Mouse (Mus musculus): ENCODE data around the gene Vwce. TPM values are rescaled to one million over a fixed set of nuclear protein-coding genes. Genes with fewer than 3 reads are reported as not detected.
A peak's percentile ranks its signal among the peaks of the same experiment; 100 is the strongest.

The Vwce gene
- polyA plus RNA-seq, 1 experiment from 2014 or later, result 0.27 TPM

DNA sequence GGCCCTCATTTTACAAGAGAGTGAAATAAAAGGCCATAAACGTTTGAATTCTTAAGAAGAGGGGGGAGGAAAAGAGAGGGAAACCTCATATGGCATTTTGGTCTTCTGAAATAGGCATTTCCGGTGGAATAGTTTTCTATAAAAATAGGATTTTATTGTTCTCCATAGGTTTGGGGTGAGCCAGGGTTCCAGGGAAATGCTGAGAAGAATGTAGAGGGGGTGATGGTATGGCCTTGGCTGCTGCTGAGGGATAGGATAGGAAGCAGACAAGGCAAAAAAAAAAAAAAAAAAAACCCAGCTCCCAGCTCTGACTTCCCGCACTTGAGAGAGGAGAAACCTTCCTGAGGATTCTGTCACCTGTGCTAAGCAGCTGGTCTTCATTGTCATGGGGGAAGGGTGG, 22.0 kb downstream of the Vwce start:
- no peak overlapping the region for H3K9ac ChIP-seq
- ATAC-seq, result no peak
- H3K9me3 ChIP-seq (replicated peaks), result no peaks in the 10 kb centered on the region
- no peak overlapping the region for H3K4me3 ChIP-seq
- no peak overlapping the region for H3K4me2 ChIP-seq
- no peaks in the 10 kb centered on the region for H3K36me3 ChIP-seq (ENCODE audit: poor library complexity, severe bottlenecking)
- no peak overlapping the region for H3K27ac ChIP-seq
- WGBS, result 65% methylated on average over 3 of the region's 3 CpGs
- H3K27me3 ChIP-seq, result no peaks in the 10 kb centered on the region
- H3K4me1 ChIP-seq, result no peaks in the 10 kb centered on the region

DNA sequence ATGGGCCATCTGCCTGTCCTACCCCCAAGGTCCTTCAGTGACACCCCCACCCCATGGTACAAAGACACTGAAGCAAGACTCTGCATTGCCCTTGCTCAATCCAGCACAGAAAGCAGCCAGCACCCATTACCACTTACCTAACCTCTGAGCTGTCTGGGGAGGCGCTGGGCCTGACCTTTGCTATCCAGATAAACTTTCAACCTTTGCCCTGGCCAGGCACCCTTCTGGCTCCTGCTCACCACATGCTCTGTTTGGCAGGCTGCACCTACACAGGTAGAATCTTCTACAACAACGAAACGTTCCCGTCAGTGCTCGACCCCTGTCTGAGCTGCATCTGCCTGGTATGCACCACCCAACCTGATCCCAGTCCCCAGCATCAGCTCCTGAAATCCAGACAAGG, 23.7 kb downstream of the Vwce start:
- Histone ChIP-seq H3K27ac (no peak overlapping the region), H3K4me2 (no peak overlapping the region), H3K4me3 (no peak overlapping the region), H3K27me3 (no peaks in the 10 kb centered on the region), H3K36me3 (ENCODE audit: poor library complexity, severe bottlenecking) (no peaks in the 10 kb centered on the region), H3K9ac (no peak overlapping the region), H3K9me3 (replicated peaks) (no peaks in the 10 kb centered on the region), H3K4me1 (no peaks in the 10 kb centered on the region)
- no peak for ATAC-seq
- 87% methylated on average over 5 of the region's 5 CpGs for WGBS

- Histone ChIP-seq H3K4me1 (no peaks in the 10 kb centered on the region), H3K9me3 (replicated peaks) (no peaks in the 10 kb centered on the region), H3K36me3 (ENCODE audit: poor library complexity, severe bottlenecking) (no peaks in the 10 kb centered on the region), H3K9ac (no peak overlapping the region), H3K27me3 (no peaks in the 10 kb centered on the region), H3K4me2 (no peak overlapping the region), H3K4me3 (no peak overlapping the region), H3K27ac (no peak overlapping the region)
- no peak for ATAC-seq
- 83% methylated on average over 2 of the region's 2 CpGs for WGBS
Observed at GRCm38 (mm10) chr19:10658406-10658805, 24.4 kb downstream of the Vwce start.

- no peak for ATAC-seq
- no peak overlapping the region for H3K27ac ChIP-seq
- 82% methylated on average over 5 of the region's 5 CpGs for WGBS
Observed at GRCm38 (mm10) chr19:10661373-10661772, 27.4 kb downstream of the Vwce start.

DNA sequence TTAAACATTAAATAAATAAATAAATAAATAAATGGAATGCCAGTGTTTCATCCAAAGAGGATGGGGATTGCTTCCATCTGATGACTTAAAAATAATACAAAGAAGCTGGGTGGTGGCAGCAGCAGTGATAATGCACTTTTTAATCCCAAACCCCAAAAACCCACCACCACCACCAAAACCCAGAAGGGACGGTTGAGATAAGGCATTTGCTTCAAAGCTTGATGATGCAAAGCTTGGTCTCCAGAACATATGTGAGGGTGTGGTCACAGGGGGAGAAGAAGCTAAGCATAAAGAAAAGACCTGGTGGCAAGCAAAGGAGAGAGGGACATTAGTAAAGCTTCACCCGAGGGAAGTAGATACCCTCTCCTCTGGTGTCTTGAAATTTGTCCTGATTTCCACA, 27.9 kb downstream of the Vwce start:
- 92% methylated on average over 2 of the region's 2 CpGs for WGBS
- H3K9ac ChIP-seq, result no peak overlapping the region
- ATAC-seq, result no peak

More at GRCm38 (mm10) chr19:10661373-10661772, 27.4 kb downstream of the Vwce start:
- Histone ChIP-seq H3K4me2 (no peak overlapping the region), H3K9me3 (replicated peaks) (no peaks in the 10 kb centered on the region), H3K4me1 (no peaks in the 10 kb centered on the region), H3K4me3 (no peak overlapping the region), H3K9ac (no peak overlapping the region), H3K27me3 (no peaks in the 10 kb centered on the region), H3K36me3 (ENCODE audit: poor library complexity, severe bottlenecking) (no peaks in the 10 kb centered on the region)

GRCm38 (mm10) chr19:10662665-10663064, 28.7 kb downstream of the Vwce start:
- no peak overlapping the region for H3K4me3 ChIP-seq
- WGBS, result 77% methylated on average over 3 of the region's 3 CpGs
- H3K36me3 ChIP-seq (ENCODE audit: poor library complexity, severe bottlenecking), result no peaks in the 10 kb centered on the region
- no peak overlapping the region for H3K27ac ChIP-seq
- H3K9ac ChIP-seq, result no peak overlapping the region
- ATAC-seq, result no peak
- no peaks in the 10 kb centered on the region for H3K27me3 ChIP-seq
- no peaks in the 10 kb centered on the region for H3K9me3 ChIP-seq (replicated peaks)
- no peaks in the 10 kb centered on the region for H3K4me1 ChIP-seq
- H3K4me2 ChIP-seq, result no peak overlapping the region

More for the DNA sequence above, 27.9 kb downstream of the Vwce start:
- H3K27me3 ChIP-seq, result no peaks in the 10 kb centered on the region
- H3K4me3 ChIP-seq, result no peak overlapping the region
- H3K27ac ChIP-seq, result no peak overlapping the region
- H3K9me3 ChIP-seq (replicated peaks), result no peaks in the 10 kb centered on the region
- no peaks in the 10 kb centered on the region for H3K4me1 ChIP-seq
- H3K36me3 ChIP-seq (ENCODE audit: poor library complexity, severe bottlenecking), result no peaks in the 10 kb centered on the region
- no peak overlapping the region for H3K4me2 ChIP-seq

GRCm38 (mm10) chr19:10665093-10665492, 31.1 kb downstream of the Vwce start:
- Histone ChIP-seq H3K4me3 (no peak overlapping the region), H3K27ac (no peak overlapping the region), H3K9ac (no peak overlapping the region), H3K9me3 (replicated peaks) (no peaks in the 10 kb centered on the region), H3K36me3 (ENCODE audit: poor library complexity, severe bottlenecking) (no peaks in the 10 kb centered on the region), H3K4me1 (no peaks in the 10 kb centered on the region), H3K27me3 (no peaks in the 10 kb centered on the region), H3K4me2 (no peak overlapping the region)
- WGBS, result 66% methylated on average over 3 of the region's 3 CpGs
- peak; percentile 43 for ATAC-seq

- 9% methylated on average over 2 of the region's 2 CpGs for WGBS
- no peaks in the 10 kb centered on the region for H3K4me1 ChIP-seq
- H3K27ac ChIP-seq, result no peak overlapping the region
- no peaks in the 10 kb centered on the region for H3K36me3 ChIP-seq (ENCODE audit: poor library complexity, severe bottlenecking)
- H3K4me3 ChIP-seq, result no peak overlapping the region
- no peak overlapping the region for H3K9ac ChIP-seq
- H3K27me3 ChIP-seq, result no peaks in the 10 kb centered on the region
- H3K4me2 ChIP-seq, result no peak overlapping the region
- peak; percentile 71 for ATAC-seq
- H3K9me3 ChIP-seq (replicated peaks), result no peaks in the 10 kb centered on the region
Observed at GRCm38 (mm10) chr19:10665499-10665898, 31.5 kb downstream of the Vwce start.

GRCm38 (mm10) chr19:10671319-10671718, 37.3 kb downstream of the Vwce start:
- ATAC-seq, result no peak
- no peak overlapping the region for H3K27ac ChIP-seq
- H3K36me3 ChIP-seq (ENCODE audit: poor library complexity, severe bottlenecking), result no peaks in the 10 kb centered on the region
- no peaks in the 10 kb centered on the region for H3K27me3 ChIP-seq
- H3K4me2 ChIP-seq, result no peak overlapping the region
- no peaks in the 10 kb centered on the region for H3K4me1 ChIP-seq
- 76% methylated on average over 4 of the region's 4 CpGs for WGBS
- H3K9me3 ChIP-seq (replicated peaks), result no peaks in the 10 kb centered on the region
- H3K9ac ChIP-seq, result no peak overlapping the region
- no peak overlapping the region for H3K4me3 ChIP-seq

DNA sequence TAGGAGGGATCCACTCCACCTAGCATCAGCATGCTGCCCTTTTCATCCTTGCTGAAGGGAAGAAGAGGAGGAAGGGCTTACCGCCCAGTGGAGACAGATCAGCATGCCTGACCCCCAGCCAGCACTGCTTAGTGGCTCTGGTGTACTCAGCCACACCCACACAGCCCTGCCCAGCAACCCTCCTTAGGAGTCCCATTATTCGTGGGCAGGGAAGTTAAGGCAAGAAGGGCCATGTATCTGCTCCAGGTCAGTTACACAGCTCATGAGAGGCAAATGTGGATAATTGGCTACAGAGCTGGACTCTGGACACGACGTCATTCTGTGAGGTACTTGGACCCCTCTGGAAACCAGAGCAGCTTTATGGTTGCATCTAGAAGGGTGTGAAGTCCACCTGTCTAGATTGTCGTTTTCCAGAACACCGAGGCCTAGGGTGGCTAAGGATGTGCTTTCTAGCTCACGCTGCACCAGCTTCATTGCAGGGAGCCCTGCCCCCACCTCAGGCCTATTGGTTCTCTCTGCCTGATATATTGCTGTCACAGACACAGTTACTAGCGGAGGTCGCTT, 37.9 kb downstream of the Vwce start:
- WGBS, result 73% methylated on average over 9 of the region's 9 CpGs
- no peaks in the 10 kb centered on the region for H3K27me3 ChIP-seq
- no peak overlapping the region for H3K4me2 ChIP-seq
- no peaks in the 10 kb centered on the region for H3K36me3 ChIP-seq (ENCODE audit: poor library complexity, severe bottlenecking)
- no peak overlapping the region for H3K9ac ChIP-seq
- no peak overlapping the region for H3K4me3 ChIP-seq
- H3K4me1 ChIP-seq, result no peaks in the 10 kb centered on the region
- H3K27ac ChIP-seq, result no peak overlapping the region
- ATAC-seq, result no peak
- no peaks in the 10 kb centered on the region for H3K9me3 ChIP-seq (replicated peaks)

DNA sequence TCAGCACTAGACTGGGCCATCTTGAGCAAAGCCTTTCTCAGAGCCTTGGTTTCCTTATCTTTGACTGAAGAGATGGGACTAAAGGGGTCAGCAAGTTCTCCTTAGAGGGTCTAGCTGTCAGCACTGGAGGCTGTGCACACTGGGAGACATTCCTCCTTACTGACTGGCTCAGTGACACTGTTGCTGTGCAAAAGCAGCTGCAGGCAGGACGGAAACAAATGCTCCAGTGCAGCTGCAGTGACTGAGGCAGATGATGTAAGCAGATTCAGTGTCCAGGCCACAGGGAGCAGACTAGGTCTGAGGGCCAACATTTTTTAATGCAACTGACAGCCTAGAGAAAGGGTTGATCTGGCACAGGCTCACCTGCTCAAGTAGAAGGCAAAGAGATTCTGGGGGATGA, 39.3 kb downstream of the Vwce start:
- ATAC-seq, result no peak
- Histone ChIP-seq H3K9me3 (replicated peaks) (no peaks in the 10 kb centered on the region), H3K27me3 (no peaks in the 10 kb centered on the region), H3K36me3 (ENCODE audit: poor library complexity, severe bottlenecking) (no peaks in the 10 kb centered on the region), H3K4me1 (no peaks in the 10 kb centered on the region), H3K9ac (no peak overlapping the region), H3K4me2 (no peak overlapping the region), H3K4me3 (no peak overlapping the region), H3K27ac (no peak overlapping the region)
- 40% methylated on average over 1 of the region's 1 CpGs for WGBS

GRCm38 (mm10) chr19:10676656-10677055, 42.6 kb downstream of the Vwce start:
- no peak for ATAC-seq
- no peaks in the 10 kb centered on the region for H3K9me3 ChIP-seq (replicated peaks)
- WGBS, result 83% methylated on average over 16 of the region's 16 CpGs

More at GRCm38 (mm10) chr19:10676656-10677055, 42.6 kb downstream of the Vwce start:
- no peaks in the 10 kb centered on the region for H3K36me3 ChIP-seq (ENCODE audit: poor library complexity, severe bottlenecking)
- H3K4me2 ChIP-seq, result no peak overlapping the region
- H3K4me1 ChIP-seq, result no peaks in the 10 kb centered on the region; the same call in 1 of the 2 replicates
- no peak overlapping the region for H3K9ac ChIP-seq
- no peaks in the 10 kb centered on the region for H3K27me3 ChIP-seq
- no peak overlapping the region for H3K4me3 ChIP-seq
- H3K27ac ChIP-seq, result no peak overlapping the region

All from forebrain, embryonic 13.5 days (tissue).